Comparison of ENCODE assay signal across 8 mouse cellular contexts in genomic region chr19:55061951-55062350, GRCm38 (mm10).
DNase-seq lines count a peak whose midpoint lies in the region; ATAC-seq and TF ChIP-seq lines count a peak whose summit lies in the region.

No protein-coding gene starts in this region.

- WGBS in hindbrain, embryonic 14.5 days: 26% methylated on average over 5 of the region's 5 CpGs
- 30% methylated on average over 5 of the region's 5 CpGs for WGBS in midbrain, embryonic 12.5 days

- peak; percentile 68 for TF ChIP-seq RAD21 in CH12.LX (IDR thresholded peaks at IDR 0.05; ENCODE audit: low read depth, low read length)

- H3K27me3 ChIP-seq in CH12.LX (replicated peaks): no peaks in the 10 kb centered on the region
- H3K27me3 ChIP-seq in hindbrain, embryonic 14.5 days (ENCODE audit: control insufficient read depth, insufficient read depth, low read length): no peaks in the 10 kb centered on the region
- H3K27me3 ChIP-seq in midbrain, embryonic 12.5 days: no peaks in the 10 kb centered on the region

- intact Hi-C loops in left cerebral cortex, postnatal 25 days (cut with DNase I): loop anchor here (1.0 to 5.0 kb wide), 2 partner anchors 1017 to 1115 kb away; no protein-coding TSS in a partner anchor

- H3K9ac ChIP-seq in CH12.LX (ENCODE audit: insufficient read depth, low read depth): no peak overlapping the region
- no peak overlapping the region for H3K9ac ChIP-seq in hindbrain, embryonic 14.5 days
- no peak overlapping the region for H3K9ac ChIP-seq in midbrain, embryonic 12.5 days (replicated peaks)

- peaks cover 16% of the 10 kb centered on the region for H3K9me3 ChIP-seq in CH12.LX (replicated peaks; ENCODE audit: low read length)
- no peaks in the 10 kb centered on the region for H3K9me3 ChIP-seq in hindbrain, embryonic 14.5 days (ENCODE audit: control insufficient read depth, low read length)
- H3K9me3 ChIP-seq in midbrain, embryonic 12.5 days: no peaks in the 10 kb centered on the region

- peaks cover 6 to 24% of the 10 kb centered on the region in 2 experiments; a peak in 3 of 4 replicates for H3K4me1 ChIP-seq in CH12.LX (ENCODE audit: control insufficient read depth in 1 of 2, insufficient read depth in 2 of 2)
- peaks cover 6% of the 10 kb centered on the region for H3K4me1 ChIP-seq in hindbrain, embryonic 14.5 days (replicated peaks; ENCODE audit: control insufficient read depth, insufficient read depth, low read length)
- H3K4me1 ChIP-seq in midbrain, embryonic 12.5 days: peaks cover 2% of the 10 kb centered on the region; the same call in 1 of the 2 replicates

- peak; percentile 16 to 74; a peak in 3 of 4 replicates for TF ChIP-seq CTCF in CH12.LX (conservative IDR thresholded peaks at IDR 0.05 in 1 of 2, IDR thresholded peaks at IDR 0.05 in 1 of 2; ENCODE audit: low read depth in 2 of 2, low read length in 2 of 2)

- 0 out of 2 replicates have a peak, but pooled peaks have one; percentile 5 for ATAC-seq in hindbrain, embryonic 14.5 days (ENCODE audit: low FRiP score)
- peak; percentile 31; the same call in 1 of the 2 replicates for ATAC-seq in midbrain, embryonic 12.5 days (ENCODE audit: low FRiP score, low read depth)

- H3K36me3 ChIP-seq in CH12.LX (replicated peaks in 1 of 2; ENCODE audit: control insufficient read depth in 1 of 2, insufficient read depth in 1 of 2, low read length in 1 of 2): peaks cover 0 to 7% of the 10 kb centered on the region in 2 experiments
- 0 out of 2 replicates have a peak, but pooled peaks cover 6% of the 10 kb centered on the region for H3K36me3 ChIP-seq in hindbrain, embryonic 14.5 days (replicated peaks; ENCODE audit: control insufficient read depth, insufficient read depth)
- H3K36me3 ChIP-seq in midbrain, embryonic 12.5 days: peaks cover 4% of the 10 kb centered on the region; the same call in 1 of the 2 replicates

- peak; percentile 19 for DNase-seq in cerebellum, adult 11-12 months
- no peak for DNase-seq in cerebellum, adult 11 months
- DNase-seq in CH12.LX (ENCODE audit: extremely low read depth): peak; percentile 75
- DNase-seq in cerebellum, postnatal 10 days: peak; percentile 80 to 87
- DNase-seq in hindbrain, embryonic 14.5 days (ENCODE audit: low spot score): peak; percentile 91
- peak; percentile 64 to 68 for DNase-seq in left cerebral cortex, postnatal 25 days (ENCODE audit: low spot score in 2 of 2)
- peak; percentile 50 for DNase-seq in thymus, postnatal 14 days

- no peak for TF ChIP-seq POLR2A in CH12.LX (IDR thresholded peaks at IDR 0.05; ENCODE audit: low read depth, low read length)

- no peak overlapping the region for H3K27ac ChIP-seq in CH12.LX (ENCODE audit: insufficient read depth, low read depth)
- no peak overlapping the region for H3K27ac ChIP-seq in hindbrain, embryonic 14.5 days
- H3K27ac ChIP-seq in midbrain, embryonic 12.5 days (replicated peaks): no peak overlapping the region

- TF ChIP-seq EP300 in CH12.LX (IDR thresholded peaks at IDR 0.05; ENCODE audit: low read length): no peak

- peak overlapping the region; percentile 62; the same call in 1 of the 2 replicates for H3K4me2 ChIP-seq in CH12.LX (ENCODE audit: insufficient read depth, low read depth, poor library complexity, severe bottlenecking)
- no peak overlapping the region for H3K4me2 ChIP-seq in hindbrain, embryonic 14.5 days (replicated peaks)
- no peak overlapping the region for H3K4me2 ChIP-seq in midbrain, embryonic 12.5 days (replicated peaks)

- H3K4me3 ChIP-seq in CH12.LX (replicated peaks in 1 of 3; ENCODE audit: low read depth in 2 of 3, low read length in 2 of 3, poor library complexity in 1 of 3): peak overlapping the region in 1 of 3 experiments; percentile 5
- H3K4me3 ChIP-seq in hindbrain, embryonic 14.5 days (replicated peaks; ENCODE audit: low read length): no peak overlapping the region
- no peak overlapping the region for H3K4me3 ChIP-seq in midbrain, embryonic 12.5 days

- H3K79me2 ChIP-seq in CH12.LX (replicated peaks; ENCODE audit: control insufficient read depth, extremely low read depth, insufficient read depth, poor library complexity, severe bottlenecking): no peaks in the 10 kb centered on the region

- dilution Hi-C loops in CH12.LX (cut with MboI; ENCODE audit: extremely low pct_ligation_motif_present, extremely low pct_unique_long_range_greater_than_20kb, low sequenced_read_pairs): no loop called here

- in situ Hi-C loops in CH12.LX (cut with MboI; ENCODE audit: low pct_ligation_motif_present, low pct_unique_long_range_greater_than_20kb, low sequenced_read_pairs): loop anchor here (10.0 kb wide), 1 partner anchor 137 kb away; no protein-coding TSS in a partner anchor

TF ChIP-seq in CH12.LX, 34 proteins besides CTCF, POLR2A, EP300 and RAD21:
- TF ChIP-seq MEF2A (IDR thresholded peaks at IDR 0.05; ENCODE audit: borderline replicate concordance, low read depth, low read length): no peak
- TF ChIP-seq SMC3 (IDR thresholded peaks at IDR 0.05; ENCODE audit: low read depth, low read length): peak; percentile 53
- no peak for TF ChIP-seq MAZ (IDR thresholded peaks at IDR 0.05; ENCODE audit: low read depth, low read length)
- no peak for TF ChIP-seq NELFE (IDR thresholded peaks at IDR 0.05; ENCODE audit: low read depth, low read length)
- 0 out of 2 replicates have a peak, but pooled peaks have one; percentile 59 for TF ChIP-seq MYC (IDR thresholded peaks at IDR 0.05; ENCODE audit: low read depth, low read length)
- TF ChIP-seq SIN3A (IDR thresholded peaks at IDR 0.05; ENCODE audit: low read length): 0 out of 2 replicates have a peak, but pooled peaks have one; percentile 25
- TF ChIP-seq RCOR1 (conservative IDR thresholded peaks at IDR 0.05; ENCODE audit: low read depth, low read length): no peak
